Mouse (Mus musculus): ENCODE measurements around the gene 4932415D10Rik.

Gene 4932415D10Rik

DNA sequence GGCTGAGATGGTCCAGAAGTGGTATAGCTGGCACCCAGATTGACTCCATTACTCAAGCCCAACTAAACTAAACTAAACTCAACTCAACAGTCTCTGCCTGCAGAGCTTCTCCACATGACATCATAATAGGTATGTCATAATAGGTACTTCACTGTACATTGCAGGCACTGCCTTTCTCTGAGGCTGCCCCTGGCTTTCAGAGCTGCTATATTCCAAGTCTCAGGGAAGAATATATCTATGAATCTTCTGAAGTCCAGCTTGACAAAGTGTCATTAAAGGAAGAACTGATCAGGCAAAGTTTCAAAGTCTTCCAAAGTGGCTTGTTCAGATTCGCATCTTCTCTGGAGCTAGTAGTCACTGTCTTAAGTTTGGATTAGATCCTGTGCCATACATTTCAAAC lies at the start of gene 4932415D10Rik:
Gene 4932415D10Rik (minus strand): TSS at position 101 of the 400 bp plus-strand sequence.
- no peak for DNase-seq

DNA sequence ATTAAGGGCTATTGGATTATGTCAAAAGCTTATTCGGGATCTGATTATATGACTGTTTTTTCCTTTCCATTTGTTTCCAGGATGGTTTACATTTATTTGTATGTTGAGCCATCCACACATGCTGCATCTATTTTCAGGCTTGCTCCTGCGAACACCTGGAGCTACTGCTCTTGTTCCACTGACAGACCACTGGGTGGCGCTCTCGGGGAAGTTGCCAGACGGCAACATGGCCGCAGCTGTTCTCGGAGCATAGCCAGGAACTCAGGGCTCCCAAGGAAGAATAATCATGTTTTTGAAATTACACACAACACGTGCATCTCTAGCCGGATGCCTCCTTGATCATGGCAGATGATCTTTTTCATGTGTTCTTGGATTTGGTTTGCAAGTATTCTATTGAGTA lies 45.5 kb upstream of the 4932415D10Rik start:
- DNase-seq, result peak; percentile 12

DNA sequence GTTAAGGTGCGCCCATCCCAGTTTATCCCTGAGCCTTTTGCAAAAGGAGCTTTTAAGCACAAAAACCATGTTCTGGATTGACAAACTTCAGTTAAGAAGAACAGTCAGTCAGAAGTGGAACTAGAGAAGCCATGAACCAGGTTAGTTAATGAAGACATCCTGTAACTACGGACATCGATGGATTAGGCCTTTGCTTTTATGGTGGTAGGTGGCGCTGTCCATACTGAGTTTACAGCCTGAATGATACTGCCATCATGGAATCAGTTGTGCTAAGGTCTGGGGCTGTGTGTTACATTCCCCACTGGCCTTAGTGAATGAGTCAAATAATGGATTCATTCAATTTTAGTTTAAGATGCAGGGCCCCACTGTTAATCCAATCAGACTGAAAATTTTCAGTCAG lies 39.0 kb upstream of the 4932415D10Rik start:
- DNase-seq, result no peak

DNA sequence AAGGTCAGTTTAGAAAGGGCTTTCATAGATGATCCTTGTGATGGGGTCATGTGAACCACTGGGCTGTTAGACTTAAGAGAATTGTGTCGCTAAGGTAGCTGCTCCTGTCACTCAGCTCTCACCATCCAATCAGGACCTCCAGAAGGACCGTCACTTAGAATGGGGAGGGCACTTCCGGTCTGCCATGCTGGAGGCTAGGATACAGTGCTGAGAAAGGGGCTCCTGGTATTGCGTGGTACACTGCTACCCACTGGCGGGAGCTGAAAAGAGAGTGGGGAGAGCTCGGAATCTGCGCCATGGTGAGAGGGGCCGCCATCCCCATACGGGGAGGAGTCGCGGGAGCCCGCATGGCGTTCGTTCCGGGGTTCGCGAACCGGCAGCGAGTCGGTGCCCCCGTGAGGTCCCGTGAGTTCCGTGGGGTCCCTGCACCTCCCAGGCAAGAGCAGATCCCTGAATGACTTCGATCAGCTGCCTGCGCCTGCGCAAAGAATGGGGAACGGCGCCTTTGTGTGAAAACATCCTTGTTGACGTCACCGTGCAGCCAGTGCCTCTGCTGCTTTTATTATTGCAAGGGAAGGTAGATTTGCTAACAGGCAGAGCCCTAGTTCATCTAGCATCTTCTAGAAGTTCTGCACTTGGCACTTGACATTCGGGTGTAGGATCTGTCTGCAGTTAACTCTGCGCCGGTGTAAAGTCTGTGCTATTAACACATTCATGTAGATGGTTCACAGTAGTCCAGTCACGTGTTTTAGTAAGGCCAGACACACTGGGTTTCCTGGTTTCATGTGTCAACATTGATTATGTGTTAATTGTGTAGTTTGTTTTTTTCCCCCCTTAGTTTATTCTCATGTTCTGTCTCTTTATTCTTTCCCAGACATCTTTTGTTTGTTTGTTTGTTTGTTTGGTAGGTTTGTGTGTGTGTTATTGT lies 38.0 kb upstream of the 4932415D10Rik start, which contains the start of gene Gm4924:
Gene Gm4924 (plus strand): TSS at position 173 of the 928 bp plus-strand sequence.
- DNase-seq, result peak; percentile 91

DNA sequence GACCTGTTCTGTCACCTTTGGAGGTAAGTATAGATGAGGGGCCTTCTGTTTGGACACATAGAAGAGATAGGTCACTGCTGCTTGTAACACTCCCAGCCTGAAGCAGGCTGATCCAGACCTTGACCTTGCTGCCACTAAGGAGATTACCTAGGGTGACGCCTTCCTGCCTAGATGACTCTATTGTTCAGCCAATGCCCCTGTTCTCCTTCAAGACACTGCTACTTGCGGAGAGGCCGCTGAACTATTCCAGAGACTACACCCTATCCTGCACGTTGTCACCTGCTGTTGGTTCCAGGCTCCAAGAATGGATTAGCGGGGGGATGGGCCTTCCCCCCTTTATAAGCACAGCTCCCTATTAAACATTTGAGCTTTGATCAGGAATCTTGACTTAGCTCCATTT lies 13.4 kb upstream of the 4932415D10Rik start:
- DNase-seq, result no peak

DNA sequence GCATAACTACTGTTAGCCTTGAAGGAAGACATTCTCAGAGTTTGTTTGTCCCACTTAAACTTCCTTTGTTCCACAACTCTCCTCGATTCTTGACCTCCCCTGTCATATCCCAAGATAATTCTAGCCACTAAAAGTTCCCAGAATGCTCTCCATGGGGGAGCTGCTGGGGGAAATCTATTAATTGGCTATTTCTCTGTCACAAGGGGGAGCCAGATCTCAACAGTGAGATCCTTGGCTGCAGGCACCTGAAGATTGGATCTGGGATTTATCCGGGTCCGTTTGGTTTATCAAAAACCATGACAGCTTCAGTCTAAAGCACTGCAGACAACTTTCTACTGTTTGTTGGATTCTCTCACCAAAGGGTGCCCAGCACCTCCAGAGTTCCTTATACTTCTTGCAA lies 3.8 kb upstream of the 4932415D10Rik start:
- no peak for DNase-seq

DNA sequence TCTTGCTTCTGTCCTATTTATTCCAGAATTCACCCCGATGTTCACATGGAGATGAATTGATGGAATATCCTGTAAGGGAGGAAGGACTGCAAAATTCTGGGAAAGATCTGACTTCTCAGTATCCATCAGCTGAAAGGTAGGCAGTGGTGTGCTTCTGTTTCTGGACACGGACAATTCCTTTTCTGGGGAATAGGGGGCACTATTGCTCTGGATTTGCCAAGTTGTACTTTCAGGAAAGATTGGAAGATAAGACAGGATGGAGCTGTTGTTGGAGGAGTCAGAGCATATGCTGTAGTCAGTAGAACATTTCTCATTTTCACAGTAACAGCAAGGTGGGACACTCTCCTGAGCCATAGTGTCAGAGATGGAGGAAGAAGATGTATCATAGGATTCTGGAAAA lies 19.9 kb downstream of the 4932415D10Rik start:
- DNase-seq, result no peak

DNA sequence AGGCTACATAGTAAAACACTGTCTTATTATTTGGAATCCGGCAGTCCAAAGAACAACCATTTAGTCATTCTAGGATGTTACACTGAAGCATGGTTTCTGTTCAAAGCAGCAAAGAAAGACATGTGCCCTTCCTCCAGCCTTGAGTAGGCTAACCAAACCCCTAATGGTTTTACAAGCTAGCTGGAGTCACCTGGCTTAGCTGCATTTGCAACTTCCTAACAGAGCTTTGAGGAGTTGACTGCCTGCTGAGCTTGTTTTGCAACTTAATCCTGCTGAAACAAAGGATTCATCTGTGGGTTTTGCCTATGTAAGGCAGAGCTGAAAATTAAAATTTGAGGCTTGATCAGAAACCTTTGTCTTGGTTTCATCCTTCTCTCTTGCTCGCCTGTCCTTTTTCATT lies 59.1 kb downstream of the 4932415D10Rik start:
- DNase-seq, result no peak

DNA sequence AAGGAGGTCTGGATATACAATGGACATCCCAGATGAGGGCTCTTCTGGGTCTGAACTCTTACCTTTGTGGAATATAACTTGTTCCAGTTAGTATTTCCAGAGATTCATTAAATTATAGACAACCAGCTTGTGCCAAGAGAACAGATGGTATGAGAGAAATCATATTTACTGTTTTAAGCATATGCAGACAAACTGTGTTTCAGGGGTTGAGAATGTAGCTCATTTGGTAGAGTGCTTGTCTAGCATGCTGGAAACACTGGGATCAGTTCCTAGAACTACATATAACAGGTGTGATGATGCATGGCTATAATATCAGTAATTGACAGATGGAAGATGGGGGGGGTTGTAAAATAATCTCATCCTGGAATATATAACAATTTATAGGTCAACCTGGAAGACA lies 71.4 kb downstream of the 4932415D10Rik start:
- no peak for DNase-seq

DNA sequence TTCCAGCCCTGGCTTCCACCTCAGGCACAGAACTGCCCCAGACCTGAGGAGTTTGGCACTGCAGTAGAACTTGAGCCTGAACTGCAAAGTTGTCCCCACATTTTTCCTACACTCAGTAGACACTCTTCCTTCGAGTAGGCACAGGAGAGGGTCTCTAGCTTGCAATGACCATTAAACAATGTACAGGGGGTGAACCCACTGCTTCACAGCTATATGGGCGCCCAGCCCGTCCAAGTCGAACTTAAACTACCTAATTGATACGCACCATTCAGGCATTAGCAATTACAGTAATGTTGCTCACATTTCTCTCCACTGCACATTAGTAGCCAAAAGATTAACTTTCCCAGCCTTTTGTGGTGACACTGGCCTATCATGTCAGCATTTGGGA lies 75.0 kb downstream of the 4932415D10Rik start:
- no peak for DNase-seq

DNA sequence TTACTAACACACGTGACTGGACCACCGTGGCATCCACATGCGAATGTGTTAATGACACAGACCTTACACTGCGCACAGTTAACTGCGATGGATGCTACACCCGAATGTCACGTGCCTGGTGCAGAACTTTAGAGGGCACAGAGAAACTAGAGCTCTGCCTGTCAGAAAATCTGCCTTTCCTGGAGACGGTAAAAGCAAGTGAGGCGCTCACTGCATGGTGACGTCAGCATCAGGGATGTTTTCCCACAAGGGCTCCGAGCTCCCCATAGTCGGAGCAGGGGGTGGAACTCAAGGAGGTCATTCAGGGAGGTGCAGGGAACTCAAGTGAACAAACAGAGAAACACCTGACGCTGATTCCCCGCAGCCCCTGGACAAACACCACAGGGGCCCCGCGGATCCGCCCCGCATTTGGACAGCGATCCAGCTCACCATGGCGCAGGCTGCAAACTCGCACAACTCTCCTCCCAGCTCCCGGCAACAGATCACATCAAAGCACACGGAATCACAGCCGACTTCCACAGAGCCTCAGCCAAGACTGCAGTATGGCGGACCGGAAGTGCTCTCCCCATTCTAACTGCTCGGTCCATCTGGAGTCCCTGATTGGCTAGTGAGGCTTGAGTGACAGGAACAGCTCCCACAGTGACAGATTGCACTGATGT lies 75.5 kb downstream of the 4932415D10Rik start, which contains the start of gene Zfp938:
Gene Zfp938 (minus strand): TSS at position 539 of the 659 bp plus-strand sequence.
- DNase-seq, result peak; percentile 71
